Mouse (Mus musculus) natural killer cell, adult 2 months (primary cell): ENCODE results near the gene Rab30.
"Not testable (repeated sequence)": the region's sequence is repeated elsewhere in the genome, so short reads cannot be mapped to it uniquely, and the experiment has no call there.

Experiments
- DNase-seq, 2 experiments: peaks; one replicate each; pipeline ENCODE4 v3.0.0; 2022; ENCODE audit warnings: low spot score in 2 of 2

The Rab30 gene

DNA sequence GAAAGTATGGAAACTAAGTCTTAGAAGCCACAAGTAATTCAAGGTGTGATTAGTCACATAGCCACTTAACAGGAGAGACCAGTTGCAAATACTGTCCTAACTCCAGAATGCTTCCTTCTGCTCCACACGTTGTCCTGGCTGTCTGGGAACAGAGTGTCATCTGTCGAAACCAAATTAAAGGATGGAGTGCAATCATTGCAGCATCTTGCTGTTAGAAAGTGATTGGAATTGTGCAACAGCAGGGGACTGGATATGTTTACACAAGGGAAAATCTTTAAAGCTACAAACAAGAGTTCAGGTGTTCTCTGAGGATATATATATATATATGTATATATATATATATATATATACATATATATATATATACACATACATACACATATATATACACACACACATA, 9.0 kb downstream of the Rab30 start:
- DNase-seq, result no peak

DNA sequence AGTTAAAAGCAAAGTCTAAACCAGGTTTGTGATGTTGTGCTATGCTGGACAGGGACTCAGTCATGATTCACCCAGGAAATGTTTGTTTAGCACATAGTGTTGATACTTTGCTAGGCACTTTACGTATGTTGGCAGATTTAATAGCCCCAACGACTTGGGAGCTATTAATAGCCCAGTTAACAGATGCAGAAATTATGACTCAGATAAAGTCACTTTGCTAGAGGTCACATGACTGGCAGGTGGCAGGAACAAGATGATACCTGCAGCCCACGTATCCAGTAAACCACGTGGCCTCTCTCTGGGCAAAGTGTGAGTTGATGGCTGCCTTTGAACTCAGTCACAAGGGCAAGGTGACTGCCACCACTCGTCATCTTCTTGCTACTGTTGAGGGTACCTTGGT, 16.7 kb downstream of the Rab30 start:
- no peak for DNase-seq

DNA sequence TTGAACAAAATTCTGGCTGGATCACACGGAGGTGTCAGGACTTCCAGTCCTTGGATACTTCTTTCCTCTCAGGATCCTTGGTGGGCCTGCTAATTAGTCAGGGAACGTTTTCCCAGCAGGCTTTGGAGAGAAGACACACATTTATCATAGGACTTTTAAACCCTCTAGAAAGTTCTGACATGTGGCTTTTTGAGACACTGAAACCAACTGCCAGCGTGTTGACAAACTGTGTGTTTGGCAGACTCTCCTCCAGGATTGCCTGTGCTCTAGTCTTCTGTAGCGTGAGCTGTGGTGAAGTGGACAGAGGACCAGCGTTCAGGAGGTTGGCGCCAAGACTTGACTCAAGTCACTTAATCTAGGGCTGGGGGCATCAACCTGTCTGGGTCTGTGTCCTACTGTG, 19.2 kb downstream of the Rab30 start:
- DNase-seq, result no peak

DNA sequence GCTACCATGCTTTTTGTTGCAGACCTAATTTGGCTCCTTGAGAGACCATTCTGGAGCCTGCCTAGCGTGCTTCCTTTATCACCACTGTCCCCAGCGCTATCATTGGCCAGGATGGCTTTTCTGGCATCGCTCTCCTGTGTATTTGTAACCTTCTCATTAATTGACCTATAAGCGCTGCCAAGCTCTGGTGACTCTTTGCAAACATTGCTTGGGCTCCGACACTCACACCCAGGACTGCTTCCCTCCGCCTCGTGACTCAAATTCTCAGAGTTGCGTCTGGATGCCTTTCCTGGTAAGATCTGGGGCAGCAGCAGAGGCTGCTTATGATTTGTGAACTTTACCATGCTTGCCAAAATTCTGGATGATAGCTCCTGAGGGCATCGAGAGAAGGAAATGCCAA, 19.8 kb downstream of the Rab30 start:
- DNase-seq, result no peak

DNA sequence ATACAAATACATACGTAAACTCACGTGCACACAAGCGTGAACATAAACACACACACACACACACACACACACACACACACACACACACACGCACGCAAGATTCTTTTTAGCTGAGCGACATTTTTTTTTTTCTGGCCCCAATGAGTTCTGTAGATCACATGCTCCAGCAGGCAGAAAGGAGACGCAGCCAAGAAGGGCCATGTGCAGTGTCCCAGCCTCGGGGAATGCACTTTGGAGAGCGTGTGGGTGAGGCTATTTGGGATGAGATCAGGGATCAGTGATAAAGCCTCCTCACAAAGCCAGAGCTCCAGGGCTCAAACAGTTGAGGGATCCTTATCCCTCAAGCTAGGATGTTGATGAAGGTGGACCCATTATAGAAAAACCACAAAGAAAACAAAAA, 24.0 kb downstream of the Rab30 start:
- no peak for DNase-seq

DNA sequence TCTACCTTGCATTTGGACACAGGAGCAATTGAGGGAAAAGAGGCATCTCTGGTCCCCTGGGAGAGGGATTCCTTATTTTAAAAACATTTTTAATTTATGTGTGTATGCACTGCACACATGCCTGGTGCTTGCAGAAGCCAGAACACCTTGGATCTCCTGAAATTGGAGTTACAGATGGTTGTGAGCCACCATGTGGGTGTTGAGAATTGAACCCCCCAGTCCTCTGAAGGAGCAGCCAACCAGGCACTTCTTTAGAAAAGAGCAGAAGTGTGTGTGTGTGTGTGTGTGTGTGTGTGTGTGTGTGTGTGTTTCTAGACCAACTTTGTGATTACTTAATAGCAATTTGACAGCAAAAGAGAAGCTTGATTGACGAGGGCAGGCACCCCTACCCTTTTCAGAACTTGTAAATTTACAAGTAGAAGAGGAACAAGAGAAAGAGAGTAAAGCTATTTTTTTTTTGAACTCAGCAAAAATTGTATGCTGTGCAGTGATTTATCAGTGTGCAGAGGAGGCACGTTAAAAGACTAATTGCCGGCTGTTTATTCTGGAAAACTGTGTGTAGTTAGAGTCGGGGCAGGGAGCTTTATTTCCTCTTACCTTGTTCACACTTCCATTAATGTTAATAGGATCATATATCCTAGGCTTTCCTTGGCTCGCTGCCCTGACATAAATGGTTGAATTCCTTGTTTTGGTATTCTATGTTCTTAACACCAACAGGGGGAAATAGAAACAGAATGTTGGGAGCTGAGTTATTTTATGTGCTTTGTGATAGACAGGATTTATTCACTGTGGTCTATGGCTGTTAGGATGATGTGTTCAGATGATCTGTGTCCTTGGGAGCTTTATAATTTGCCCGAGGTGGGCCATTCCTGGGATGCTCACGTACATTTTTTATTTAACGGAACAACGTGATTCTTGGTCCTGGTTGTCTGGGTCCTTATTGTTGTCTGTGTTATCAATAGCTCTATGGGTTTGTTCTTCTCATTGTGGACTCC, 25.0 kb downstream of the Rab30 start:
- no peak for DNase-seq

DNA sequence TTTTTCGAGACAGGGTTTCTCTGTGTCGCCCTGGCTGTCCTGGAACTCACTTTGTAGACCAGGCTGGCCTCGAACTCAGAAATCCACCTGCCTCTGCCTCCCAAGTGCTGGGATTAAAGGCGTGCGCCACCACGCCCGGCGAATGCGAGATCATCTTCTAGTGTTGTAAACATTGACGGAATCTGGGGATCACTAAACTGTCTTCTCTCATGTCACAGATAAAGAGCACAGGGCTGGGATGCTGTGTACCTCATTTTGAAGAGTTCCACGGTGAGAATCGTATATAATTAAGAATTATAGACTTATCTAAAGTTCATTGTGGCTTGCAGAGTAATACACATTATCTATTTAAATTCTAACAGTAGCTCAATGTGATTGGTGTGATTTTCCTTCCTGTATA, 26.7 kb downstream of the Rab30 start:
- DNase-seq, result not testable (repeated sequence)

DNA sequence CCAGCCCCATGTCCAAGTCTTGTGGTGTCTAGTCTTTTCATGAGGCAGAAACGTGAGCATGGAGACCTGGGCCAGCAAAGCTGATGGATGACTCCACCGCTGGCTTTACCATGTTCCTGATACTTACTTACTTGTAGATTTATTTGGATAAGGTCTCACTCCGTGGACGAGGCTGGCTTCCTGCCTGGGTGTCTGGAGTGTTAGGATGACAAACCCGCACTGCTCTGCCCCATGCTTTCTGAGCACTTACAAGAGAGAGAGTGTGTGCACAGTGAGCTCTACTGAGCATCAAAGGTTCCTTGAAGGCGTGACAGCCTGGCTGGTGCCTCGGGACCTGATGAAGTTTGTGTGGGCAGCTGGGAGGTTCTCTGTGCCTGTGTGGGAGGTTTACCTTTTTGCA, 27.5 kb downstream of the Rab30 start:
- no peak for DNase-seq

DNA sequence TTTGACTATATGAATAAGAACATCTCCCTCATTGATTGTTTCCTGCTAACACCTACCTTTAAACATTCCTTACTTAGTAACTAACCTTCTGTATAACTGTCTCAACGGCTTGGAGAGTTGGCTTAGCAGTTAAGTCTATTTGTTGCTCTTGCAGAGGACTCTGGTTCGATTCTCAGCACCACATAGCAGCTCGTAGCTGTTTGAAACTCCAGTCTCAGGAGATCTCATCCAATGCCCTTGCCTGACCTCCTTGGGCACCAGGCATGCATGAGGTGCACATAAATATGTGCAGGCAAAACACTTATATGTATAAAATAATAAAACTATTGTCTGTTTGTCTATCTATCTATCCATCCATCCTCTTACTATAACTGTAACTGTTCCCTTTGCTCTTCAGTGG, 31.6 kb downstream of the Rab30 start:
- no peak for DNase-seq

DNA sequence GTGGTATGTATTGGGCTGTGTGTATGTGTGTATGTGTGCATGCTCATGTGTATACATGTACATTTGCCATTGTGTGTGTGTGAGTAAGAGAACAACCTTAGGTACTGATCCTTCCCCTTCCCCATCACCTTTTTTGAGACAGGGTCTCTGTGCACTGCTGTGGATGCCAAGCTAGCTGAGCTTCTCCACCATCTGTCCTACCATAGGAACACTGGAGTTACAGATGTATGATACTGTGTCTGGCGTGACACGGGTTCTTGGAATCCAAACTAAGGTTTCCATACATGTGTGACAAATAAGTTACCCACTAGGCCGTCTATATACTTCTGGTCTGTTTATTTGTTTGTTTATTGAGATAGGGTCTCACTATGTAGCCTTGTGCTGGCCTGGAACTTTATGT, 32.2 kb downstream of the Rab30 start:
- DNase-seq, result no peak

DNA sequence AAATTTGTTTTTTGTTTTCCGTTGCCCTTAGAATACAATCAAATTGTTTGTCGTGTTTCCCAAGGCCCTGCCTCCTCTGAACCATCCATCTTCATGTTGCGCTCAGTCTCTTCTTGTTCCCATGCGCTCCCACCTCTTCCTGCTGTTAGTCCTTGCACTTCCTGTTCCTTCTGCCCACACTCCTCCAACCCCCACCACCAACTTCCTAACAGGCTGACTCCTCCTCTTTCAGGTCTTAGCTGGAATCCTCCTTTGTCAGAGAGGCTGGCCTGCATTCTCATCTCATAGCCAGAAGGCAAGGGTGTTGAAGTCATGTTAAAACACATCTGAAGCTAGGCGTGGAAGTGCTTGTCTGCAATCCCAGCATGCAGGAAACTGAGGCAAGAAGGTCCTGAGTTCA, 33.3 kb downstream of the Rab30 start:
- DNase-seq, result no peak

DNA sequence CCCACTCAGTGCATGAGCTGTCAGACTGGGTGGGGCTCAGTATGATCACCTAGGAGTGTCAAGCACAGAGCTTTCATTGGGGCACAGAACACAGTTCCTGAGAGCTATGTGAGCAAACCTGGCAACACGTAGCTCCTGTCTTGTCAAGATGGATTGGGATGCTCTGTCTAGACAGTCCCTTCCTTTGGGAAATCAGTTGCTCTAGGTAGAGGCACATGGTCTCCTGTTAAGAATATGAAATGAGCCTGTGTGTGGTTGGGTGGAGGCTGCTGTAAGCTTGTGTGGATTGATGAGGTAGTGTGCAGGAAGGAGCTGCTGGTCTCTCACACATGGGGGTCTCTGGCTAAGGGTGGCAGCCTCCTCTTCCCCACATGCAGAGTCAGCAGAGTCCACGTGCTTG, 34.3 kb downstream of the Rab30 start:
- no peak for DNase-seq

DNA sequence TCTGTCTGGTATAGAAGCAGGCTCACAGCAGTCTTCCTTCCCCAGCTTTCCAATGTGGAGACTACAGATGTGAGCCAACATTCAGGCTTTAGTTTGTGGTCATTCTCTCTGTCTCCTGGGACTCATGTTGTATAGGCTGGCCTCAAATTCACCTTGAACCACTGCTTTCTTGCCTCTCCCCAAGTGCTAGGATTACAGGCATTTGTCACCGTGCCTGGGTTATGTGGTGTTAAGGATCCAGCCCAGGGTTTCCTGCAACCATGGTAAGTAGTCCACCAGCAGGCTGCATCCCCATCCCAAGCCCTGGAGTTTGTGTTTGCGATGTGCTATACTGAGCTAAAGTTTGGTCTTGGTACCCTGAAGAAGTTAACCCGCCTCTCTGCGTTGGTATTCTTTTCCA, 35.2 kb downstream of the Rab30 start:
- DNase-seq, result no peak

DNA sequence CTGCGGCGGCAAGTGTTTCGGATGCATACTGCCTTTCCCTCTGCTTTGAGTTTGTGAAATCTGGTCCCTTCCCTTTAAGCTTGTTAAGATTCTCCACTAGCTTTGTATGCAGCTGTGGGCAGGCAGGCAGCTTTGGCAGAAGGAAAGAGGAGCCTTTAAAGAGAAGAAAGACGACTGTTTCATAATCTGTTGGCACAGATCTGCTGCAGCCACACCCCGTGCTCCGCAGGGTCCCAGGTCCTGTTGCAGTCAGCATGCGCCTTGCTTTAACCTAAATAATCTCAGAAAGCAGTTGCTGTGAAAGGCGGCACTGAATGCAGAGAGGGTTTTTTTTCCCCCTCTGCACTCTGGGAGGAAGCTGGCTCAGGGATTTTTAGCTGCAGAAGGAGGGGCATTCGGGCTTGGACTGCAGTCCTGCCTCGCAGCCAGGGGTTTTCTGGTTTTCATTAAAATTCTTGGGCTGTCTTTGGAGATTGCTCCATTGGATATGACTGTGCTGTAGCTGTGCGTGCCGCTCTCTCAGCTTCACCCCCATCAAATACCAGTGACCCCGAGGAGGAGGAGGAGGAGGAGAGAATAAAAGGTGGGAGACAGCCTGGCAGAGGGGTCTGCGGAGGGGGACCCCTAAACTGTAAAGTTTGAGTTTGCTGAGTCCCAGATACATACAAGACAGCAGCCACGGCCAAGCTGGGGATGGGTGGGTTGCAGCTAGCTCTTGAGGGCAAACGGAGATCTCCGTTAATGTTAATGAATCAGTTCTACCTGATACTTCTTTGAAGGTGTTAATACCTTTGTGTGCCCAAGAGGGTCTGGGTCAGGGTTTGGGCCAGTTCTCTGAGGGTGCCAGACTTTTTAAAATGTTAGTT, 35.9 kb downstream of the Rab30 start:
- no peak for DNase-seq

DNA sequence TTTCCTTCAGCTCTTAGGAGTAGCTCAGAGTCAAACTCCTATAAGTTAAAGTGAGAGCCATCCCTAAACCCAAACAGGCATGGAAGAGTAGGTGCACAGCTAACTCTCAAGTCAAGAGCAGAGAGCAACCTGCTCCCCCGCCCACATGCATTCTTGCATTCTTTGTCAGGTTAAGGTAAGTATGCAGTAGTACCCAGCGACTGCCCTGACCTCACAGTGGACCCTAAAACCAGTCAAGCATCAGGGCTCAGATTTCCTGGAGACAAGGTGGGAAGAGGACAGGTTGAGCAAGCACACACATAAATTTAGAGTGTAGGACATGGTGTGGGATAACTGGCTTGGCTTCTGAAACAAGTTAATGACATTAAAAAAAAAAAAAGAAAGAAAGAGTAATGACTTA, 37.7 kb downstream of the Rab30 start:
- DNase-seq, result no peak

DNA sequence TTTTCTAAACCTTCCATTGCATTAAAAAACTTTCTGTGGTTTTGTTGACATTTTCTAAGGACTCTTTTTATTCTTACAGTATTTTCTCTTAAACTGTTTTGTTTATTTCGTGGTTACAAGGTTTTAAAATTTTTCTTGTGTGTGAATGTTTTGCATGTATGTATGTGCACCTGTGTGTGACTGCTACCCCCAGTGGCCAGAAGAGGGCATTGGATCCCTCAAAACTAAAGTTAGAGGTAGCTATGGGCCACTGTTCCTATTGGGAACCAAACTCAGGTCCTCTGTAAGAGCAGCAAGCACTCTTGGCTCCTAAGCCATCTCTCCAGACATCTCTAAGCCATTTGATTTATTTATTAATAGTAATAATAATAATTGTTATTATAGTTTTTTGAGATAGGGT, 40.0 kb downstream of the Rab30 start:
- no peak for DNase-seq

DNA sequence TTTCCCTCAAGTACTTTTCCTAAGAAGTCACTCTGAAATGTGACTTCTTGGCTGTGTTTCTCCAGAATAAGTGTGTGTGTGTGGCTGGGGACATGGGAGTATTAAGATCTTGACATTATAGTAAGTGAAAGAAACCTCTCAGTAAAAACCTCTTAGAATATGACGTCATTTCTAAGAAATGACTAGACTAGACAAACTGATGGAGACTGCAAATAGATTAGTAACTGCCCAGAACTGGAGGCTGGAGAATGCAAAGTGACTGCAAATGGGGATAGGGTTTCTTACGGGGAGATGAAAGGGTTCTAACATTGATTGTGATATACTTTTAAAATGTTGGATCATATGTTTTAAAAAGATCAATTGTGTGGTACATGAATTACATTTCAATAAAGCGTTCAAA, 40.5 kb downstream of the Rab30 start:
- DNase-seq, result no peak

DNA sequence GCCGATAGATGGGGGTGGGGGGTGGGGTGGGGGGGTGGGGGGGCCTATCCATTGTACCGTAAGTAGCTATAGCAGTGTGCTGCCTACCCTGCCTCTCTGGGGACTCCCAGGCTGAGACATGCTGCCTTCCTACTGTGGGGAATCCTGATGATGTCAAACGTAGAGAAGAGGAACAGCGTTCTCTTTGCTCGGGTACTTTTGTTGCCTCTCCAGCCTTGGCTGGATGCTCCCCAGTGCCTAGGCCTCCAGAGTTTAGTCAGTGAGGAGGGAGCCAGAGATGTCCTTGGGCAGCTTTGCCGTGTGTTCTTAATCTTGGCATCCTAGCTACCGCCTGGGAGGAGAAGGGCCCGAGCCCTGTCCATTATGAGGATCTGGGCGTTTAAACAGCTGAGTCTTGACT, 41.1 kb downstream of the Rab30 start:
- DNase-seq, result no peak

DNA sequence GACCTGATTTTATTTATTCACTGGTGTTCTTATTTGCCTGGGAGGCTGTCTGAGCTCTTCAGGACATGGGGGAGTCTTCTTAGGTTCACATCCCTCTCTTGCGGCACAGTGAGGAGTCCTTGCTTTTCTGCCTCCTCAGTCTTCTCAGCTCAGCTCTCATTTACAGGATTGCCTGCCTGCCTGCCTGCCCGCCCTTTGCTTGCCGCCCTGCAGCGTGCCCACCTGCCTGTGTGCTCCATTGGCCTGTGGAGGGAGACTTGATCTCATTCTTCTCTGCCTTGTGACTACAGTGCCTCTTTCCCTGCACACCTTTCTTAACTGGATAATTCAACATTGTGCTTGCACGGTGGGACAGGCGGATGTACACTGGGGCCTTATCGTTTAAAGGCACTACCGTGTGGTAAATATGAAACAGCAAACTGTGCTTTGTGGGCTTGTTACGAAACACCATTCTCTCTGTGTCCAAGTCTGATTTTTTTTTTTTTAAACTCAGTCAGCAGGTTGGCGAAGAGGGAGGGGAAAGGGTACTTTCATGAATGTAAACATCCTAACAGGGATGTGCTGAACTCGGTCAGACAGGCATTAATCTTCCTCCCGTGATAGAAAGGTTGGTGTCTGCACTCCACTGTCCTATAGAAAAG, 41.9 kb downstream of the Rab30 start:
- DNase-seq, result no peak

DNA sequence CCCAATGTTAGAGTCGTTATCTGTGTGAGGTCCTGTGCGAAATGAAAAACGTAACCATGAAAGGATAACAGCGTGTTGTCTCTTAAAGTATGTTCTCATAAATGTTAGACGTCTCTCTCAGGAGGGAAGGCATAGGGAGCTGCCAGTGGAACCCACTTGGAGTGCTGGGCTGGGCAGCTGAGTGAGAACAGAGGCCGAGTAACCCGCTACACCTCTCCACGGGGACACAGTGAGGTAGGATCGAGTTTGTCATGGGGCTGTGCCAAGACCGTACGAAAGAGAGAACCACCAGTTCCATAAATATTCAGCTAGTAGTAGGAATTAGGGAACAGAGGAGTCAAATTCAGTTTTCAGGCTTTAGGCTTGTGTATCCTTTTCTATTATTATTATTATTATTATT, 42.5 kb downstream of the Rab30 start:
- DNase-seq, result no peak

DNA sequence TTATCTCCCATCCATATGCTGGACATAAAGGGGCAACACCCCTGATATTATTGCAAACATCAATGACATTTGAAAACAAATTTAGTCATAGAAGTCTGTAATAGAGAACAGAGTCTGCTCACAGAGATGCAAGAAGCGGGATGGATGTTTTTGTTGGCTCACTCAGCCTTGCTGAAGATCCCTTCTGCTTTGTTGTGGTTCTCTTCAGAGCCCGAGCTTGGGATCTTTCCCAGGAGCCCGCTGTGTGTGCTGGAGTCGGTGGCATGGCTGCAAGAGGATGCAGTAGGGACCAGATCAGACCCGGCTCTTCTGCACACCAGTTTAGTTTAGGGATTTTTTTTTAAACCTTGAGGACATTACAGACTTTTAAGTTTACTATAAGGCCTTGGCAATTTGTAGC, 54.3 kb downstream of the Rab30 start:
- DNase-seq, result no peak

DNA sequence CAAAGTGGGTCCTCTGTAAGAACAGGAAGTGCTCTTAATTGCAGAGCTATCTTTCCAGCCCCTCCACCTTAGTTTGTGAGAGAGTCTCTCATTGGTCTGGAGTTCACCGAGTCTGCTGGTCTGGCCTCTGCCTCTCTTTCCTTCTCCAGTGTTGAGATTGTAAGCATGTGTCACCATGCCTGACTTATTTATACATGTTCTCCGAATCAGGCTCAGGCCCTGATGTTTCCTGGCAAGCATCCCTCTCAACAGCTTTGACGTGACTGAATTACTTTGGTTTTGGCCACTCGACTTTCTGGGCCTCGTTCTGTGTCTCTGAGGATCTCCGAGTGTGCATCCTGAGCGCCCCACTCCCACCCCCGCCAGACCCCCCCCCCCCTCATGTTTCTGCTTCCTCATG, 55.4 kb downstream of the Rab30 start:
- no peak for DNase-seq
